Mouse (Mus musculus) CH12.LX (cell line): ENCODE measurements around the gene Rnf41.
A peak's percentile ranks its signal among the peaks of the same experiment; 100 is the strongest.

Experiments used
- CTCF ChIP-seq, 2 experiments: IDR thresholded peaks in 1 of 2; conservative IDR thresholded peaks in 1 of 2; 2 replicates each; pipeline ENCODE4 v1.5.1; 2011 to 2012; ENCODE audit warnings: low read depth in 2 of 2, low read length in 2 of 2, improper control_type of control experiment in 1 of 2, inconsistent platforms in 1 of 2, mild to moderate bottlenecking in 1 of 2, moderate library complexity in 1 of 2
- MAFK ChIP-seq: IDR thresholded peaks from 2 replicates; pipeline ENCODE4 v1.6.1; 2011; ENCODE audit warnings: low read length, improper control_type of control experiment; ENCODE audit not compliant: insufficient replicate concordance
- NELFE ChIP-seq: IDR thresholded peaks from 2 replicates; pipeline ENCODE4 v1.6.1; 2011; ENCODE audit warnings: low read depth, low read length, improper control_type of control experiment

DNA sequence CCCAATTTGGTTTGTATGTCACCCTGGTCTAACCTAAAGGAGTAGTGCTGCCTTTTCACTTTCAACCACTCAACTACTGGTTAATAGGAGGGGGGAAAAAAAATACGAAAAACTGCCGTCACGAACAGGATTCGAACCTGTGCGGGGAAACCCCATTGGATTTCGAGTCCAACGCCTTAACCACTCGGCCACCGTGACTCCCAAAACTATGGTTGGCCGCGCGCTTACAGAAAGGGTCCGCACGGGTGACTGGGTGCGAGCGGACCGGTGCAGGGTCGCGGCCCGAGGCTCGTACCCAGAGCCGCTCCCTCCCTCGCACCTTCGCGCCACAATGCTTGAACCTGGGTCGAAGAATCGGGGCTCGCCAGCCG lies 46.9 kb downstream of the Rnf41 start:
- peak; percentile 98 for TF ChIP-seq MAFK
- no peak; a peak in 1 of 4 replicates for TF ChIP-seq CTCF (conservative IDR thresholded peaks at IDR 0.05 in 1 of 2, IDR thresholded peaks at IDR 0.05 in 1 of 2; ENCODE audit: low read depth in 2 of 2, low read length in 2 of 2)
- no peak for TF ChIP-seq NELFE
